Mouse (Mus musculus) cerebellum, adult 9-11 months (tissue): Measurements from ENCODE around the gene Rapgef4.

Experiments
- DNase-seq: peaks from one replicate; pipeline ENCODE4 v3.0.0; 2022

Rapgef4 gene

GRCm38 (mm10) chr2:72239993-72240392, 259.0 kb downstream of the Rapgef4 start:
- no peak for DNase-seq

GRCm38 (mm10) chr2:72240691-72241090, 259.7 kb downstream of the Rapgef4 start:
- no peak for DNase-seq

GRCm38 (mm10) chr2:72241714-72242472, 260.9 kb downstream of the Rapgef4 start:
- no peak for DNase-seq

GRCm38 (mm10) chr2:72242910-72243675, 262.1 kb downstream of the Rapgef4 start:
- no peak for DNase-seq

GRCm38 (mm10) chr2:72245631-72246030, 264.6 kb downstream of the Rapgef4 start:
- no peak for DNase-seq

GRCm38 (mm10) chr2:72246376-72246775, 265.3 kb downstream of the Rapgef4 start:
- no peak for DNase-seq

- DNase-seq: no peak
Observed at GRCm38 (mm10) chr2:72247819-72248218, 266.8 kb downstream of the Rapgef4 start.

- no peak for DNase-seq
Observed at GRCm38 (mm10) chr2:72252510-72253505, 271.8 kb downstream of the Rapgef4 start.

GRCm38 (mm10) chr2:72253882-72254281, 272.8 kb downstream of the Rapgef4 start:
- DNase-seq: no peak

- DNase-seq: no peak
Observed at GRCm38 (mm10) chr2:72254813-72255582, 274.0 kb downstream of the Rapgef4 start.

GRCm38 (mm10) chr2:72260704-72261103, 279.7 kb downstream of the Rapgef4 start:
- DNase-seq: no peak

- no peak for DNase-seq
Observed at GRCm38 (mm10) chr2:72262814-72263480, 281.9 kb downstream of the Rapgef4 start.

- DNase-seq: no peak
Observed at GRCm38 (mm10) chr2:72267390-72267789, 286.4 kb downstream of the Rapgef4 start.

- DNase-seq: no peak
Observed at GRCm38 (mm10) chr2:72269651-72270341, 288.8 kb downstream of the Rapgef4 start.

GRCm38 (mm10) chr2:72278247-72278873, 297.3 kb downstream of the Rapgef4 start:
- no peak for DNase-seq

GRCm38 (mm10) chr2:72280524-72280923, 299.5 kb downstream of the Rapgef4 start:
- DNase-seq: no peak

- DNase-seq: no peak
Observed at GRCm38 (mm10) chr2:72281971-72282370, 300.9 kb downstream of the Rapgef4 start.

- DNase-seq: no peak
Observed at GRCm38 (mm10) chr2:72282733-72283132, 301.7 kb downstream of the Rapgef4 start.

- no peak for DNase-seq
Observed at GRCm38 (mm10) chr2:72284689-72285088, 303.6 kb downstream of the Rapgef4 start.

GRCm38 (mm10) chr2:72285256-72285887, 304.3 kb downstream of the Rapgef4 start, which contains the start of gene Map3k20:
Gene Map3k20 (plus strand): TSS chr2:72285637.
- peak; percentile 30 for DNase-seq
